Comparison of ENCODE assay signal across 8 mouse cellular contexts in genomic region chr13:103919956-103920260, GRCm38 (mm10). TPM values are rescaled to one million over a fixed set of nuclear protein-coding genes. Genes with fewer than 3 reads are reported as not detected.
DNase-seq lines count a peak whose midpoint lies in the region; ATAC-seq and TF ChIP-seq lines count a peak whose summit lies in the region.

No protein-coding gene starts in this region.

- no peak for TF ChIP-seq POLR2A in olfactory bulb, adult 2 months (IDR thresholded peaks at IDR 0.05; ENCODE audit: insufficient read depth, low read depth, low read length)

- DNase-seq in cerebellum, adult 8-10 months = peak; percentile 7
- no peak for DNase-seq in cerebellum, adult 11-12 months
- peak; percentile 17 for DNase-seq in ovary, postnatal 14 days (ENCODE audit: low spot score)
- DNase-seq in ovary, adult 18-20 months (ENCODE audit: low spot score) = no peak
- DNase-seq in layer of hippocampus, adult 18-20 months (ENCODE audit: low spot score in 2 of 2) = no peak
- DNase-seq in layer of hippocampus, adult 9-11 months = no peak

- H3K9me3 ChIP-seq in intestine, embryonic 16.5 days (ENCODE audit: control insufficient read depth, low read length) = no peaks in the 10 kb centered on the region

- H3K4me2 ChIP-seq in intestine, embryonic 16.5 days (ENCODE audit: low read depth, low read length) = peak overlapping the region; percentile 57

- peaks cover 16% of the 10 kb centered on the region; the same call in 1 of the 2 replicates for H3K4me1 ChIP-seq in intestine, embryonic 16.5 days (ENCODE audit: control insufficient read depth, insufficient read depth, low read length)
- no peaks in the 10 kb centered on the region for H3K4me1 ChIP-seq in olfactory bulb, adult 2 months (ENCODE audit: control insufficient read depth, insufficient read depth, low read length)

- peak overlapping the region; percentile 100 for H3K27ac ChIP-seq in intestine, embryonic 16.5 days (ENCODE audit: low read length)
- peak overlapping the region; percentile 90 for H3K27ac ChIP-seq in olfactory bulb, adult 2 months (ENCODE audit: insufficient read depth, low read depth, low read length)

- TF ChIP-seq CTCF in olfactory bulb, adult 2 months (IDR thresholded peaks at IDR 0.05; ENCODE audit: insufficient read depth, low read depth, low read length) = no peak

- peak overlapping the region; percentile 88 for H3K4me3 ChIP-seq in intestine, embryonic 16.5 days (ENCODE audit: low read length)
- peak overlapping the region; percentile 81 for H3K4me3 ChIP-seq in olfactory bulb, adult 2 months (ENCODE audit: insufficient read depth, low read depth, low read length)

- no peak for ATAC-seq in intestine, embryonic 16.5 days

- H3K36me3 ChIP-seq in intestine, embryonic 16.5 days (ENCODE audit: control insufficient read depth, insufficient read depth, low read length) = no peaks in the 10 kb centered on the region

- no peaks in the 10 kb centered on the region for H3K27me3 ChIP-seq in intestine, embryonic 16.5 days (replicated peaks; ENCODE audit: control insufficient read depth, insufficient read depth, low read length)

- peak overlapping the region; percentile 100 for H3K9ac ChIP-seq in intestine, embryonic 16.5 days (ENCODE audit: low read depth, low read length)

- WGBS in intestine, embryonic 16.5 days = under 1% methylated on average over 20 of the region's 20 CpGs
- under 1% methylated on average over 20 of the region's 20 CpGs for WGBS in olfactory bulb, adult 2 months

RNA-seq across cellular contexts. Expression of gene Erbin, which starts 0.4 kb away (rescaled TPM):
- 12.9 and 14.2 TPM in 2 replicates for polyA plus RNA-seq in intestine, embryonic 16.5 days (2015; fragmentation: Nextera tagmentation; extraction: Ambion mirVana)
- polyA plus RNA-seq in olfactory bulb, adult 2 months (2012; ENCODE audit: insufficient read depth, insufficient read length, low replicate concordance, missing spikeins) = not detected in 2 replicates
- total RNA-seq in layer of hippocampus, adult 18-20 months (2021) = 10 to 100 TPM; 45.5 to 54.8 TPM

Comparison
In these comparisons a context has a peak if more than half of its experiments do, and no peak if none do; other contexts are left out.
1. DNase-seq: peak in cerebellum, adult 8-10 months (single experiment) and ovary, postnatal 14 days (single experiment); none in cerebellum, adult 11-12 months (single experiment), ovary, adult 18-20 months (single experiment), layer of hippocampus, adult 18-20 months (0 of 2) and layer of hippocampus, adult 9-11 months (single experiment).